Mouse (Mus musculus) activated CD4-positive, CD25-positive, alpha-beta regulatory T cell, adult 4 months (primary cell): ENCODE results near the gene Chmp5. TPM values are rescaled to one million over a fixed set of nuclear protein-coding genes. Genes with fewer than 3 reads are reported as not detected.

Experiments used
- polyA plus RNA-seq, 2 experiments: library from polyadenylated mRNA; unstranded; fragments of 100-300 nt; shearing (Covaris generic); gene quantifications; one replicate each; pipeline ENCODE4 v1.2.1; 2017

Gene Chmp5
- polyA plus RNA-seq, 2 experiments from 2014 or later = 121 to 129 TPM

Other genes with a start within 250 kb of the Chmp5 start
- gene Aptx, start 245.2 kb upstream of the Chmp5 start, polyA plus RNA-seq = 10 to 100 TPM; 29.8 to 34.2 TPM
- gene Dnaja1, start 226.3 kb upstream of the Chmp5 start, polyA plus RNA-seq = 100 to 1,000 TPM; 474 TPM
- 100 to 1,000 TPM; 111 to 128 TPM for gene Smu1, start 190.5 kb upstream of the Chmp5 start, polyA plus RNA-seq
- gene B4galt1, start 94.4 kb upstream of the Chmp5 start, polyA plus RNA-seq = 10 to 100 TPM; 58.7 to 75.3 TPM
- not detected for gene Spink4, start 28.4 kb upstream of the Chmp5 start, polyA plus RNA-seq
- gene Bag1, start 113 bp upstream of the Chmp5 start, polyA plus RNA-seq = 10 to 100 TPM; 11.5 to 15.0 TPM
- gene Nfx1, start 22.5 kb downstream of the Chmp5 start, polyA plus RNA-seq = 10 to 100 TPM; 92.3 to 93.9 TPM
- under 1 TPM in 1 of 2 experiments, not detected in 1; 0.32 TPM for gene Aqp7, start 99.7 kb downstream of the Chmp5 start, polyA plus RNA-seq
- 10 to 100 TPM; 22.7 to 27.5 TPM for gene Aqp3, start 149.8 kb downstream of the Chmp5 start, polyA plus RNA-seq
- 10 to 100 TPM; 11.8 to 19.0 TPM for gene Nol6, start 176.0 kb downstream of the Chmp5 start, polyA plus RNA-seq
- 10 to 100 TPM; 25.6 to 25.8 TPM for gene Ube2r2, start 187.3 kb downstream of the Chmp5 start, polyA plus RNA-seq